Mouse (Mus musculus) forebrain, embryonic 12.5 days (tissue): ENCODE measurements around the gene Fgfr2. TPM values are rescaled to one million over a fixed set of nuclear protein-coding genes. Genes with fewer than 3 reads are reported as not detected.

Experiments
- ATAC-seq: fragments of 200-750 bp; cut with Nextera tagmentation; 2 replicates; pipeline ENCODE4 v1.8.0; 2017; ENCODE audit warnings: moderate TSS enrichment; ENCODE audit not compliant: low FRiP score
- H3K27ac ChIP-seq: fragments of 300-500 bp; sonication (generic); 2 replicates; pipeline ENCODE4 v1.5.1; 2016; ENCODE audit warnings: mild to moderate bottlenecking
- H3K27me3 ChIP-seq: fragments of 300-500 bp; sonication (generic); 2 replicates; pipeline ENCODE4 v1.6.1; 2016; ENCODE audit warnings: mild to moderate bottlenecking
- H3K36me3 ChIP-seq: fragments of 300-500 bp; sonication (generic); replicated peaks from 2 replicates; pipeline ENCODE4 v1.6.1; 2016; ENCODE audit warnings: mild to moderate bottlenecking
- H3K4me1 ChIP-seq: fragments of 300-500 bp; sonication (generic); 2 replicates; pipeline ENCODE4 v1.6.1; 2016
- H3K4me2 ChIP-seq: fragments of 300-500 bp; sonication (generic); 2 replicates; pipeline ENCODE4 v1.6.1; 2016; ENCODE audit warnings: mild to moderate bottlenecking, moderate library complexity
- H3K4me3 ChIP-seq: fragments of 300-500 bp; sonication (generic); replicated peaks from 2 replicates; pipeline ENCODE4 v1.5.1; 2016; ENCODE audit warnings: mild to moderate bottlenecking
- H3K9ac ChIP-seq: fragments of 300-500 bp; sonication (generic); 2 replicates; pipeline ENCODE4 v1.6.1; 2016; ENCODE audit warnings: mild to moderate bottlenecking
- H3K9me3 ChIP-seq: fragments of 300-500 bp; sonication (generic); 2 replicates; pipeline ENCODE4 v1.6.1; 2016
- WGBS: fragments of 180-500 bp; shearing (Covaris S2); methylation state at CpG from one replicate; pipeline ENCODE4 v1.1.7; 2016; 5-methylcytosine and 5-hydroxymethylcytosine counted together
- polyA plus RNA-seq: library from polyadenylated mRNA; unstranded; fragments of >200 nt; fragmentation: Nextera tagmentation; extraction: Ambion mirVana; gene quantifications from 2 replicates; pipeline ENCODE4 v1.2.1, GENCODE M21; 2016

Fgfr2 gene
- polyA plus RNA-seq, 1 experiment from 2014 or later = 89.6 TPM

DNA sequence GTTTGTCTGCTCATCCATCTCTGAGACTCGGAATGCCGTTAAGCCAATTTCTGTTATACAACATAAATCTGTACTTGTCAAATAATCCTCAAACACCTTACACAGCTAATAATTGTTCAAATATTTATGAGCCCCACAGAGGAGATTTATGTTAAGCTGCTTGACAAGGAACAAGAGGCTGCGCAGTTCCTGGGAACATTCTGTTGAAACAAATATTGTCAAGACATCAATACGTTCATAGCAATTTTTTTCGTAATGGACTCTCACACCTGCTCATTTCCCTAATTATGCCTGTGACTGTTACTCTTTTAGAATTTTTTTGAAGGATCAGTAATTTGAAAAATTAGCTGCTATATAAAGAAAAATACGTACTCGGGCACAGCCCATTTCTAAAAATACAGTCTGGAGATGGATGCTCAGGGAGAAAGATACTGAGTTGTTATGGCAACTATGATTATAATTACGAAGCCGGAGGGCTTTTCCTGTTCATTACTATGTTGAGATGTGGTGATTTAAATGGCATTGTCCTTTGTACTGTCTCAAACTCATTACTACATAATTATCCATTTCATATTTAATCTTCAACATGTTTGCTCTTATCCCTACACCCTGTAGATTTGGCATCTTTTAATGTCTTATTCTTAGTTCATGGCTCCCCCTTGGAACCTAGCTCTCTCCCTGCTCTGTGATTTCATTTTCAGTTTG, 964.7 kb downstream of the Fgfr2 start:
- 72% methylated on average over 9 of the region's 9 CpGs for WGBS
- Histone ChIP-seq H3K9ac (no peak overlapping the region), H3K9me3 (no peaks in the 10 kb centered on the region), H3K4me2 (no peak overlapping the region), H3K4me3 (no peak overlapping the region), H3K27ac (peak overlapping the region; percentile 63; the same call in 1 of the 2 replicates), H3K27me3 (peaks cover 31% of the 10 kb centered on the region), H3K36me3 (no peaks in the 10 kb centered on the region), H3K4me1 (peaks cover 19% of the 10 kb centered on the region)
- peak; percentile 53; the same call in 1 of the 2 replicates for ATAC-seq

GRCm38 (mm10) chr7:132154368-132154961, 968.7 kb downstream of the Fgfr2 start, which contains the start of gene Cpxm2:
TSS of gene Cpxm2 (minus strand) at chr7:132154739.
- Histone ChIP-seq H3K27me3 (peaks cover 40% of the 10 kb centered on the region), H3K36me3 (no peaks in the 10 kb centered on the region), H3K9ac (peak within 1 kb of the TSS; percentile 54), H3K27ac (no peak within 1 kb of the TSS), H3K4me2 (peak within 1 kb of the TSS; percentile 79), H3K4me1 (peaks cover 19% of the 10 kb centered on the region), H3K9me3 (no peaks in the 10 kb centered on the region), H3K4me3 (peak within 1 kb of the TSS; percentile 45)
- WGBS = 3% methylated on average over 43 of the region's 43 CpGs
- no peak for ATAC-seq

GRCm38 (mm10) chr7:132153725-132154147, 969.4 kb downstream of the Fgfr2 start:
- Histone ChIP-seq H3K4me1 (peaks cover 19% of the 10 kb centered on the region), H3K4me2 (peak overlapping the region; percentile 79), H3K9me3 (no peaks in the 10 kb centered on the region), H3K27ac (no peak overlapping the region), H3K27me3 (peaks cover 40% of the 10 kb centered on the region), H3K4me3 (peak overlapping the region; percentile 45; the same call in 1 of the 2 replicates), H3K36me3 (no peaks in the 10 kb centered on the region), H3K9ac (no peak overlapping the region)
- 35% methylated on average over 6 of the region's 6 CpGs for WGBS
- ATAC-seq = no peak

DNA sequence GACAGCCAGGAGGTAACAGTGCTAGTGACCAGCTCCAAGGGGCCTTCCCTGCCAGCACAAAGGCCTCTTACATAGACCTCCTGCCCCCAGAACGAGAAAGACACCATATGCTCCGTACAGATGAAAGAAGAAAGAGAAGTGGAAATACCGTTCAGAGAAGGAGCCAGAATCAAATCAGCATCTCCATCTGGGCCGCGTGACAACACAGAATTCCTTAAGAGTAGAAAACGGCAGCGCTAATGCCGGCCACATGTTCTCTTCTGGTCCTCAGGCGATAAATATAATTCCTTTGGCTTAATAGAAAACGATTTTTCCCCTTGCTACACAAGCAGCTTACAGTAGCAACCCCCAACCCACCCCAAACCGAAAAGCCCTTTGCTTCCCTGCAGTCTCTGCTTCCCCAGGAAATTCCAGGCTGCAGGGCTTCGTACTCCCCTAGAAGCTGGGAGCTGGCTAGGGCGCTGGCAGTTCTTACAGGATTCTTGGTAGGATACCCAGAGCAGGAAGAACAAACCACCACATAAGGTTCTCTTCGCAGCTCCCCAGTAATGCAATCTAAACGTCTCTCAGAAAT, 977.8 kb downstream of the Fgfr2 start:
- Histone ChIP-seq H3K9ac (no peak overlapping the region), H3K9me3 (no peaks in the 10 kb centered on the region), H3K27ac (no peak overlapping the region), H3K4me1 (no peaks in the 10 kb centered on the region), H3K36me3 (no peaks in the 10 kb centered on the region), H3K4me3 (no peak overlapping the region), H3K27me3 (no peaks in the 10 kb centered on the region; the same call in 1 of the 2 replicates), H3K4me2 (no peak overlapping the region)
- ATAC-seq = no peak
- 80% methylated on average over 15 of the region's 15 CpGs for WGBS

- WGBS = 62% methylated on average over 6 of the region's 6 CpGs
These were observed 994.5 kb downstream of the Fgfr2 start for GRCm38 (mm10) chr7:132128687-132129086.

GRCm38 (mm10) chr7:132124948-132125347, 998.2 kb downstream of the Fgfr2 start:
- H3K9me3 ChIP-seq = no peaks in the 10 kb centered on the region
- H3K36me3 ChIP-seq = no peaks in the 10 kb centered on the region
- no peak overlapping the region for H3K4me2 ChIP-seq
- peaks cover 4% of the 10 kb centered on the region; the same call in 1 of the 2 replicates for H3K4me1 ChIP-seq
- 74% methylated on average over 7 of the region's 7 CpGs for WGBS
- no peak overlapping the region for H3K9ac ChIP-seq
- H3K4me3 ChIP-seq = no peak overlapping the region
- H3K27me3 ChIP-seq = no peaks in the 10 kb centered on the region
- no peak overlapping the region for H3K27ac ChIP-seq
- no peak for ATAC-seq

More at GRCm38 (mm10) chr7:132128687-132129086, 994.5 kb downstream of the Fgfr2 start:
- Histone ChIP-seq H3K27ac (no peak overlapping the region), H3K36me3 (no peaks in the 10 kb centered on the region), H3K4me3 (no peak overlapping the region), H3K9ac (no peak overlapping the region), H3K4me2 (no peak overlapping the region), H3K27me3 (no peaks in the 10 kb centered on the region), H3K4me1 (peaks cover 4% of the 10 kb centered on the region; the same call in 1 of the 2 replicates), H3K9me3 (0 out of 2 replicates have a peak, but pooled peaks cover 3% of the 10 kb centered on the region)
- ATAC-seq = no peak

- WGBS = 85% methylated on average over 7 of the region's 7 CpGs
- Histone ChIP-seq H3K9me3 (no peaks in the 10 kb centered on the region), H3K4me3 (no peak overlapping the region), H3K27me3 (no peaks in the 10 kb centered on the region), H3K9ac (no peak overlapping the region), H3K4me2 (no peak overlapping the region), H3K36me3 (no peaks in the 10 kb centered on the region), H3K27ac (no peak overlapping the region), H3K4me1 (no peaks in the 10 kb centered on the region)
- ATAC-seq = no peak
These were observed 999.9 kb downstream of the Fgfr2 start for GRCm38 (mm10) chr7:132123211-132123610.

GRCm38 (mm10) chr7:132119817-132120216, 1003.3 kb downstream of the Fgfr2 start:
- H3K4me1 ChIP-seq = no peaks in the 10 kb centered on the region
- H3K27me3 ChIP-seq = no peaks in the 10 kb centered on the region
- WGBS = 81% methylated on average over 4 of the region's 4 CpGs
- no peak for ATAC-seq
- H3K9me3 ChIP-seq = no peaks in the 10 kb centered on the region
- no peak overlapping the region for H3K27ac ChIP-seq
- no peak overlapping the region for H3K9ac ChIP-seq
- no peak overlapping the region for H3K4me2 ChIP-seq
- no peaks in the 10 kb centered on the region for H3K36me3 ChIP-seq
- no peak overlapping the region for H3K4me3 ChIP-seq

DNA sequence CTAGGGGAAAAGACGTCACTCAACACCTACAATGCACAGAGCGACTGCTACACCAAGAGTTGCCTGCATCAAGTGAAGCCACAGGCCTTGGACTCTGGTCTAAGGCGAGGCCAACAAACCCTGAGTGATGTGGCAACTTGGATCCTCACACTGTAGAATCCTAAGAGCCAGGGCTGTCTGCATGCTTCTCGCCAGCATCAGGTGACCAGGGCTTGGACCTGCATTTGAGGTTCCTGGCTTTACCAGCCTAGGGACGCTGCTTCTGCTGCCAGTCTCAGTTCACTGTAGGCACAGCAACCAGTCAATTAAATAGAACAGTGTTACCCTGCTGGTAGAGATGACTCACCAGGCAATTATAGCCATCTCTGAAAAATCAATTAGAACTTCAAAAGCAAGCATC, 1011.4 kb downstream of the Fgfr2 start:
- Histone ChIP-seq H3K9ac (no peak overlapping the region), H3K9me3 (no peaks in the 10 kb centered on the region), H3K36me3 (no peaks in the 10 kb centered on the region), H3K4me1 (0 out of 2 replicates have a peak, but pooled peaks cover 3% of the 10 kb centered on the region), H3K27ac (no peak overlapping the region), H3K4me3 (no peak overlapping the region), H3K27me3 (no peaks in the 10 kb centered on the region), H3K4me2 (no peak overlapping the region)
- 72% methylated on average over 5 of the region's 5 CpGs for WGBS
- ATAC-seq = no peak

- H3K4me3 ChIP-seq = no peak overlapping the region
- H3K27me3 ChIP-seq = no peaks in the 10 kb centered on the region
- no peak overlapping the region for H3K4me2 ChIP-seq
- no peak overlapping the region for H3K27ac ChIP-seq
- ATAC-seq = no peak
- no peaks in the 10 kb centered on the region for H3K36me3 ChIP-seq
- 0 out of 2 replicates have a peak, but pooled peaks cover 3% of the 10 kb centered on the region for H3K4me1 ChIP-seq
- H3K9me3 ChIP-seq = no peaks in the 10 kb centered on the region
- no peak overlapping the region for H3K9ac ChIP-seq
- 49% methylated on average over 3 of the region's 3 CpGs for WGBS
These were observed 1012.8 kb downstream of the Fgfr2 start for GRCm38 (mm10) chr7:132110308-132110707.

- no peak overlapping the region for H3K27ac ChIP-seq
- no peak overlapping the region for H3K9ac ChIP-seq
- H3K27me3 ChIP-seq = no peaks in the 10 kb centered on the region
- 0 out of 2 replicates have a peak, but pooled peaks cover 3% of the 10 kb centered on the region for H3K4me1 ChIP-seq
- H3K9me3 ChIP-seq = no peaks in the 10 kb centered on the region
- H3K36me3 ChIP-seq = no peaks in the 10 kb centered on the region
- no peak overlapping the region for H3K4me3 ChIP-seq
- WGBS = 79% methylated on average over 4 of the region's 4 CpGs
- H3K4me2 ChIP-seq = no peak overlapping the region
- ATAC-seq = no peak
These were observed 1016.3 kb downstream of the Fgfr2 start for GRCm38 (mm10) chr7:132106891-132107290.

DNA sequence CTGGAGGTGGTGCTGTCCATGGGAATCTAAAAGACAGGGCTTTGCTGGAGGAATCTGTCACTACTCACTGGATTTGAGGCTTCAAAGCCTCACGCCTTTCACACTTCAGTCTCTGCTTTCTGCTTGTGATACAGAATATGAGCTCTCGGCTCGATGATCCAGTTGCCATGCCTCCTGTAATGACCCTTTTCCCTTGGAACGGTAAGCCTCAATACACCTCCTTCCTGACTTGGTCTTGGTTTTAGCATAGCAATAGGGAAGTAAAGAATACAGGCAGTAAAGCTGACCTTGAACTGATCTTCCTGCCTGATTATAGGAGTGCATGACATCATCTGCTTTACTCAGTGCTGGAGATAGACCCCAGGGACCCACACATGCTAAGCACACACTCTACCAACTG, 1017.8 kb downstream of the Fgfr2 start:
- WGBS = 80% methylated on average over 4 of the region's 4 CpGs
- no peak overlapping the region for H3K4me2 ChIP-seq

More for the DNA sequence above, 1017.8 kb downstream of the Fgfr2 start:
- H3K27ac ChIP-seq = no peak overlapping the region
- no peaks in the 10 kb centered on the region for H3K9me3 ChIP-seq
- no peak for ATAC-seq
- no peak overlapping the region for H3K9ac ChIP-seq
- no peaks in the 10 kb centered on the region for H3K27me3 ChIP-seq
- no peak overlapping the region for H3K4me3 ChIP-seq
- no peaks in the 10 kb centered on the region for H3K36me3 ChIP-seq
- no peaks in the 10 kb centered on the region for H3K4me1 ChIP-seq
